Mouse (Mus musculus) MEL (cell line): ENCODE measurements around the gene Heatr3.

Experiments
- CHD1 ChIP-seq: IDR thresholded peaks from 2 replicates; pipeline ENCODE4 v1.6.1; 2012; ENCODE audit warnings: low read depth, mild to moderate bottlenecking, inconsistent platforms, low read length, improper control_type of control experiment
- CHD2 ChIP-seq: IDR thresholded peaks from 2 replicates; pipeline ENCODE4 v1.6.1; 2011; ENCODE audit warnings: low read length, improper control_type of control experiment
- CTCF ChIP-seq, 3 experiments: IDR thresholded peaks in 2 of 3; conservative IDR thresholded peaks in 1 of 3; 2 replicates each; pipeline ENCODE4 v1.5.1; 2011 to 2012; ENCODE audit warnings: low read length in 3 of 3, low read depth in 2 of 3, mild to moderate bottlenecking in 2 of 3, improper control_type of control experiment in 1 of 3, inconsistent platforms in 1 of 3, mixed read lengths in 1 of 3, moderate library complexity in 1 of 3; ENCODE audit not compliant: control insufficient read depth in 1 of 3, insufficient read depth in 1 of 3, poor library complexity in 1 of 3, severe bottlenecking in 1 of 3
- E2F4 ChIP-seq: IDR thresholded peaks from 2 replicates; pipeline ENCODE4 v1.6.1; 2011; ENCODE audit warnings: low read depth, low read length, improper control_type of control experiment, borderline replicate concordance
- EP300 ChIP-seq, 2 experiments: IDR thresholded peaks; 2 replicates each; pipeline ENCODE4 v1.6.1; 2011; ENCODE audit warnings: improper control_type of control experiment in 2 of 2, low read length in 2 of 2, low read depth in 1 of 2, mild to moderate bottlenecking in 1 of 2
- JUND ChIP-seq: IDR thresholded peaks from 2 replicates; pipeline ENCODE4 v1.6.1; 2011; ENCODE audit warnings: low read depth, mild to moderate bottlenecking, improper control_type of control experiment, low read length
- MAFK ChIP-seq: IDR thresholded peaks from 2 replicates; pipeline ENCODE4 v1.6.1; 2011; ENCODE audit warnings: low read depth, mild to moderate bottlenecking, low read length, improper control_type of control experiment, borderline replicate concordance
- MAX ChIP-seq: IDR thresholded peaks from 2 replicates; pipeline ENCODE4 v1.6.1; 2011; ENCODE audit warnings: low read length, improper control_type of control experiment
- MEF2A ChIP-seq: IDR thresholded peaks from 2 replicates; pipeline ENCODE4 v1.6.1; 2014; ENCODE audit warnings: low read depth, mild to moderate bottlenecking, inconsistent platforms, low read length, improper control_type of control experiment; ENCODE audit not compliant: poor library complexity, insufficient replicate concordance, severe bottlenecking; ENCODE audit errors: extremely low read depth
- NELFE ChIP-seq: IDR thresholded peaks from 2 replicates; pipeline ENCODE4 v1.6.1; 2011; ENCODE audit warnings: low read depth, low read length, improper control_type of control experiment
- NRF1 ChIP-seq: IDR thresholded peaks from 2 replicates; pipeline ENCODE4 v1.6.1; 2014; ENCODE audit warnings: low read depth, mild to moderate bottlenecking, inconsistent platforms, low read length, improper control_type of control experiment, moderate library complexity; ENCODE audit not compliant: poor library complexity, insufficient read depth, severe bottlenecking
- POLR2A ChIP-seq, 2 experiments: IDR thresholded peaks; 2 replicates each; pipeline ENCODE4 v1.6.1; 2011 to 2012; ENCODE audit warnings: low read length in 2 of 2, mild to moderate bottlenecking in 2 of 2, control low read depth in 1 of 2, improper control_type of control experiment in 1 of 2, low read depth in 1 of 2, moderate library complexity in 1 of 2; ENCODE audit not compliant: control insufficient read depth in 1 of 2, insufficient read depth in 1 of 2, poor library complexity in 1 of 2
- ZC3H11A ChIP-seq: IDR thresholded peaks from 2 replicates; pipeline ENCODE4 v1.6.1; 2012; ENCODE audit warnings: low read depth, mild to moderate bottlenecking, inconsistent platforms, low read length, improper control_type of control experiment
- ZMIZ1 ChIP-seq: IDR thresholded peaks from 2 replicates; pipeline ENCODE4 v1.6.1; 2012; ENCODE audit warnings: low read depth, mild to moderate bottlenecking, inconsistent platforms, low read length, improper control_type of control experiment, moderate library complexity

DNA sequence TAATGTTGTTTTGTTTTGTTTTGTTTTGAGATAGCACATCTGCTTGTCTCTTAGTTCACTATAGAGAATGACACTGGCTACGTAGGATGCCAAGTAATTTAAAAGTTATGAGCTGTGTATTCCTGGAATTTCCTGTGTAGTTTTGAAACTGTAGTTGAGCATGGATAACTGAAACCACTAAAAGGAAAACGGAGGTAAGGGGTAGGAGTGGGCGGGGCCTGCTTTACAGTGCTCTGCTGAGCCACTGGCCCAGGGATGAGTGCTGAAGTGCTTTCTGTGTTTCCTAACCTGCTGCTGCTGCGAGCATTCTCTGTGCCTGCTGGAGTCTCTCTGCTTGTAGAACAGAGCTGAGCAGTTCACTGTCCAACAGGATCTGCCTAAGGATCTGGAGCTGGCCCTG lies 83.7 kb downstream of the Heatr3 start:
- no peak for TF ChIP-seq MAX
- TF ChIP-seq E2F4, result no peak
- no peak for TF ChIP-seq ZC3H11A
- no peak for TF ChIP-seq CHD2
- no peak for TF ChIP-seq POLR2A (IDR thresholded peaks at IDR 0.05; ENCODE audit: control insufficient read depth in 1 of 2, insufficient read depth in 1 of 2, low read depth in 1 of 2, low read length in 2 of 2, poor library complexity in 1 of 2)
- TF ChIP-seq CTCF (IDR thresholded peaks at IDR 0.05 in 2 of 3, conservative IDR thresholded peaks at IDR 0.05 in 1 of 3; ENCODE audit: control insufficient read depth in 1 of 3, insufficient read depth in 1 of 3, low read depth in 2 of 3, low read length in 3 of 3, poor library complexity in 1 of 3, severe bottlenecking in 1 of 3), result no peak
- no peak for TF ChIP-seq MAFK
- no peak for TF ChIP-seq EP300 (IDR thresholded peaks at IDR 0.05; ENCODE audit: low read depth in 1 of 2, low read length in 2 of 2)
- TF ChIP-seq ZMIZ1, result no peak
- no peak for TF ChIP-seq MEF2A
- no peak for TF ChIP-seq JUND
- no peak for TF ChIP-seq NELFE
- no peak for TF ChIP-seq NRF1
- no peak for TF ChIP-seq CHD1
